Mouse (Mus musculus) spleen, adult 18-20 months (tissue): ENCODE measurements around the gene Hist1h4h.

ENCODE experiments used
- DNase-seq, 2 experiments: peaks; one replicate each; pipeline ENCODE4 v3.0.0; 2022; ENCODE audit warnings: mixed read lengths in 2 of 2

Gene Hist1h4h

GRCm38 (mm10) chr13:23530901-23531875, at the start of gene Hist1h4h:
Hist1h4h (plus strand) TSS chr13:23531050.
- peak; percentile 91 to 93 for DNase-seq

DNA sequence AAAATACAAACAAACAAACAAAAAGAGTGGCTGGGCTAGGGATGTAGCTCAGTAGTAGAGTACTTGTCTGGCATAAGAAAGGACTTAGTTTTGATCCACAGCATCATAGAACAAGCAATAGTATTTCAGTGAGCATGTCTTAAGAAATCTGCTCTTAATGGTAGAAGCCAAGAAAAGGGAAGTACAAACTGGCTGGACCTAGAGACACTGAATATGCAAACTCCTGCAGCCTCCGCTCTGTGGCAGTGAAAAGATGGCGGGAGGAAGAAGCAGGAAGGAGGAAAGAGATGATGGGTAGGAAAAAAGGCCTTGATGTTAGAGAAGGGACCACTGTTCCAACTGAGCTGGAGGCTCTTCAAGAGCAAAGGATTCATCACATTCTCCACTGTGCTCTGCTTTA, 47.7 kb upstream of the Hist1h4h start:
- no peak for DNase-seq

DNA sequence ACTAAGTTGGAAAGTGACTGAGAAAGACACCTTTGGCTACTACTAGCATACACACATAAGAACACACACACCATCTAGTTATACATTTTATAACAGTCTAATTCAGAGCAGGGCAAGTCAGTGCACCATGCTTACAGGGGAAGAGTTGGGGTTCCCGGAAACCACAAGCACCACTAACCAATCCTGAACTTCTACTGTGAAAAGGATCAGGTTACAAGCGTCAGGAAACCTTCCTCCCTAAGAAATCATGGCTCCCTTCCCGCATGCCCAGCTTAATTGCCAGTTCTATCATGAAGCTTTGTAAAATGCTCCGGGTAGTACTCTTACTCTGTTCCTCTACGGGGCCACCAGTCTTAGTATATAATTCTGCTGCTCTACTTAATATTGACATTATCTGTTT, 45.6 kb upstream of the Hist1h4h start:
- no peak for DNase-seq

DNA sequence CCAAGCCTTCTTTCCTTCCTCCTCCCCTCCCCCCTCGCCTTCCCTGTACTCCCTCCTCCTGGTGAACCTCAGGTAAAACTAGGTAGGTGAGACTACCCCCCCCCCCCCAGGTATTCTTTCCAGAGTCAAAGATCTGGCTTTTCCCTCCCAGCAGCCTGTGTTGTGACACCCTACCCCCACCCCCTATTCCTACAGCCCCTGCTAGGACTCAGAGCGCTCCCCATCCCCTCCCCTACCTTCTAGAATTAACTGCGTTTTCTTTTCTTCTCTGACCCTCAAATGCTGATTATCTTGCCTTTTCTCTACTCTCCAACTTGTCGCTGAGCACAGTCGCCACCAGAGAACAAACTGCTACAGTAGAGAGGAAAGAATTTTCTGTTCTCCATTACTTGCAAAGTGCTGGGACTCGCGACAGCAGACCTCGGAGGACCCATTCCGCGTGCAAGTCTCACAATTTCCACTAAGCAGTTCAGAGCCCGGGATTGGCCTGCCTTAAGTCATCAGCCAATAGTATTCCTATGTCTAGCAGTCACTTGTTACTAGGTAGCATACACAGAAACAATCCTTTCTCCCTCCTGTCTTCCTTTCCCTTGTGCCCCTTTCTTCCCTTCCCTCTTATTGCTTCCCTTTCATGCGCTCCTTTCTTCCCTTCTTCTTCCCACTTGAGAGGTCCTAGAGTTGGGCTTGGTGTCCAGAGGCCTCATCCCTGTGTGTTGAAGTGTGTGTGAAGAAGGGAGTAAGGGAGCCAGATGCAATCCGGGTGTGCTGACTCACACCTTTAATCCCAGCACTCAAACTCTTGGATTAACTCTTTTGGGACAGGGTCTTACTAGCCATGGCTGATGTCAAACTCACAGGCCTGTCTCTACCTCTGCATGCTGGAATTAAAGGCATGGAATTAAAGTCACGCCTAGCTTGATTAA, 42.2 kb upstream of the Hist1h4h start, which contains the start of gene Btn2a2:
Gene Btn2a2, minus strand, starts transcription at position 458 of the 923 bp plus-strand sequence.
- DNase-seq: peak; percentile 26 to 30

DNA sequence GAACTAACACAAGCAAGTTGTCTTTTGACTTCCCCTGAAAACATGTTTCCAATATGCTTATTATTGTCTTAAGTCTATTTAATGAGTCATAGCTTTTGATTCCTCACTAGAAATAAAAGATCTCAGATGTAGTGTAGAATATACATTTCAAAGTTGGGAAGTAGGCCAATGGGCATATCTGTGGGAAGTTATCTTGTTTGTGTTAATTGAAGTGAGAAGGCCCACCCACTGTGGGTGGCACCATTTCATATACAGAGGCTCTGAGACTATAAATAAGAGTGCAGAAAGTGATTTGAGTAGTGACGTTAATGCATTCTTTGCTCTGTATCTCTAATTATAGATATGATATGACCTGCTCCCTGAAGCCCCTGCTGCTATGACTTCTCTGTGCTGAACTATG, 40.0 kb upstream of the Hist1h4h start:
- DNase-seq: no peak

DNA sequence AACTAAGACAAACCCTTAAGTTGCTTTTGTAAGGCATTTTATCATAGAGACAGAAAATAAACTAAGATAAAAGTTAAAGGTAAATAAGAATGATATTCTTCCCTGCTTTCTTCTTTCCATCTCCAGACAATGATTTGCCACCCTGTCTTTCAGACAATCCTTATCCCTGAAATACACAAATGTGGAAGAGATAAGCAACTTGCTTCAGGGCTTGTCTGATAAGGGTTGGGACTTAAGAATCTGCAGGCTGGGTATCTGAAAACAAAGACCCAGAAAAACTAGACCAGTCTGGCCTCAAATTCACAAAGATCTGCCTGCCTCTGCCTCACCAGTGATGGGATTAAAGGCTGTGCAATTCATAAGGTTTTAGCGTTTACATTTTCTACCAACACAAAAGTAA, 39.6 kb upstream of the Hist1h4h start:
- no peak for DNase-seq

DNA sequence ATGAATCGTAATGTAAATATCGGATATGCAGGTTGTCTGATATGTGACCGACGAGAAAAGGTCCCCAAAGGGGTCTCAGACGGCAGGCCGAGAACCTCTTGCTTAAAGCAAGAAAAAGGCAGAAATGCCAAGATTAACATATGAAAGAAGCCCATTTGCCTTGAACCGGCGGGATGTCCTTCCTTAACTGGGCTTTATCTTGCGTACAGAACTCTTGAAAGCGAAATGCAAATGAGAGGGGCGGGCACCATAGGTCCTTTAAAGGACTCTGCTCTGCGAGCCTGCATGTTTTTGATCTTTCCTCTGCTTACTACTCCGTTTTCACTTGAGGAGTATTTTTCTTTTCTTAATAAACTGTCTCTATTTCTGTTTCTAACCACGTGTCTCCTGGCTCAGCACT, 38.9 kb upstream of the Hist1h4h start:
- no peak for DNase-seq

- no peak for DNase-seq
Observed at GRCm38 (mm10) chr13:23495526-23495925, 35.3 kb upstream of the Hist1h4h start.

DNA sequence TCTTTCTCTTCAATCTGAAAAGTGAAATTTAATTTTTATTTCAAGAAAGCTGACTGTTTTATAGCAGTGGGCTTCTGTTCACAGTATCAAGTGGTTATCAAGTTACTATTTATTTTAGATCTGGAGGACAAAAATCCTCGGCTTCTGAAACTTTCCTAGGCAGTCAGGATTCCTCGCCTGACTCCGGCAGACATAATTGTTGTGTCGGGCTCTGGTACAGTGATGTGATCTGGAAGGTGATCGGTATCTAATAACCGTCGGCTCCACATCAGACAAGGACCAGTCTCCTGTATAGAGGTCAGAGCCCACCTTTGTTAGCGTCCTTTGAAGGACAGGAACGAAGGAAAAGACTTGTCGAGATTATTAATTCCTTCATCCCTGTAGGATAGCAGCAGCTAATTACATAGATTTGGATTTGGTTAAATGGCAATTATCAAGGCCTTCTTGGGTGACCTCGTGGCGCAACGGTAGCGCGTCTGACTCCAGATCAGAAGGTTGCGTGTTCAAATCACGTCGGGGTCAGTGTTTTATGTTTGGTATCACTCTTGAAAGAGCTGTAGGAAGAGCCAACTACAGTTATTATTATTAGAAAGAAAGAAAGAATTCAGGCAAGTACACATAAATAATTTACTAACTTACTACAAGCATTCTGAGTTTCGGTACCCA, 33.1 kb upstream of the Hist1h4h start:
- DNase-seq: no peak

DNA sequence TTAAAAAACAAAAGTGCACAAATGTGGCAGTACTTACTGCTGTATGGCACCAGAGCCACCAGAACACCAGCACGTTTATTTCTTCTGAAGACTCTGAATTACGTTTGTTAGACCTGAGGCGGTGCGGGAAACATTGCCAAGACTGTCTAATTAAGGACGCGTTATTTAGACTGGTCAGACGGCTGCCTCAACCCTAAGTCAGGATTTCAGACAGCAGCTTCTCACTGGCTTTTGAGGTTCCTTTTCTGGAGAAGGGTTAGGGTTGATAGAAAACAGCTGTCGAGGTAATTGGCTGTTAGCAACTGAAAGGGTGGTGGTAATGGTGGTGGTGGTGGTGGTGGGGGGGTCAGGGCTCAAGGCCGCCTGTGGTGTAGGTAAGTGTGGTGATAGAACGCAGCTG, 32.2 kb upstream of the Hist1h4h start:
- no peak for DNase-seq

DNA sequence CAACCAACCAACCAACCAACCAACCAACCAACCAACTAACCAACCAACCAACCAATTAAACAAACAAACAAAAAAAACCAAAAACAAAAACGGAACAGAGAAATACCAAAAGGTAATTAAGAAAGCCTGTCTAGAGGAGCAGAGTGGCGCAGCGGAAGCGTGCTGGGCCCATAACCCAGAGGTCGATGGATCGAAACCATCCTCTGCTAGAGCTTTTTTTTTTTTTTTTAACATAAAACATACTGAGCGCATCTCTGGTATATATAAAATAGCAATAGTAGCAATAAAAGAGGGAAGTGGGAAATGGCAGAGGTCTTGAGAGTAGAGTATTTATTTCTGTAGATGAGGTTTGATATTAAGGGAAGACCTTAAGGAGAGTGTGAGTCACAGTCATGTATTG, 30.9 kb upstream of the Hist1h4h start:
- DNase-seq: no peak

DNA sequence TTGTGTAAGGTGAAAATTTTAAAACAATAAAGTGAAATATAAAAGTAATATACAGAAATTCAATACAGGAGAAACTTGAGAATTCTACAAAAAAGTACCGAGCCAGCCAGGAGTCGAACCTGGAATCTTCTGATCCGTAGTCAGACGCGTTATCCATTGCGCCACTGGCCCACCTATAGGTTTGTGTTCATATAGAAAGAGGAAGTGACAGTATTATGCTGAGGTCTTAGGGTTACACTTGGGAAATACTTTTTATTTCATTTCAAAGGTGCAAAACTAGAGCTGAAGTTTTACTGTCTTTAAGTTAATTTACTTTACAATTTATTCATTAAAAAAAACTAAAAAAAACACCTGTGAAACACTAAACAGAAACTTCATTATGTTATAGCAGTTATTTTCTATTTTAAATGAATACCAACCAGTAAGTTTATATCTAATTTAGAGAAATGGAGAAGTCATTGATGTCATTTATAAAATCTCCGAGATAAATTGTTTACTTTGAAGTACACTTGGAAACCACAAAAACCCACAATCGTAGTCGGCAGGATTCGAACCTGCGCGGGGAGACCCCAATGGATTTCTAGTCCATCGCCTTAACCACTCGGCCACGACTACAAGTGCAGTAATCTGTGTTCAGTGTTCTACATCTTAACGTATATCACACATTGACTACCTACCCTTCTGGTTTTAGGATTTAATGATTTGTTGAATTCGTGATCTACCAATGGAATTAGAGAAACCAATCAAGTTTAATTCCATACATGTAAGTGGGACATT, 30.2 kb upstream of the Hist1h4h start:
- DNase-seq: peak; percentile 17 to 29

- no peak for DNase-seq
Observed at GRCm38 (mm10) chr13:23501511-23501910, 29.3 kb upstream of the Hist1h4h start.

DNA sequence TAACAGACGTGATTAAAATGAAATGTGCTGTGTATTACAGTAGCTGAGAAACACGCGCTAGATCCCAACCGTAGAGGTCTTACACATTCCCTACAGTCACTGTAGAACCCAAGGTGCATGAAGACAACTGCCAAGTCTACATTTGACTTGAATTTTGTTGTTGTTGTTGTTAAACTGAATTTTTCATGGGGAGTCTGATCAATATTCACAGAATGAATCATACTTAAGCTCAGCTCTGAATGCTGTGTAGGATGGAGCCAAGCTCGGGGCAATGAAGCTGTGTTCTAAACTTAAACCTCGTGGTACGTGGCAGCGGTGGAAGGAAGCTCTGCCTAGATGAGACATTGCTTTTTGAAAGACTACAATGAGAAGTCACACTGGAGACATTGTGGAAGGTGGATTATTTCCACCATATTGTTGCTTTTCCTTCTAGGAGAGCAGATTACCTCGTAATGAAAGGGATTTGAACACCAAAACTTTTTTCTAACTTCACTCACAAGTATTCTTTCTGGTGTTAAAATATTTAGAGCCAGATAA, 28.8 kb upstream of the Hist1h4h start:
- DNase-seq: no peak

- no peak for DNase-seq
Observed at GRCm38 (mm10) chr13:23502916-23503315, 27.9 kb upstream of the Hist1h4h start.

DNA sequence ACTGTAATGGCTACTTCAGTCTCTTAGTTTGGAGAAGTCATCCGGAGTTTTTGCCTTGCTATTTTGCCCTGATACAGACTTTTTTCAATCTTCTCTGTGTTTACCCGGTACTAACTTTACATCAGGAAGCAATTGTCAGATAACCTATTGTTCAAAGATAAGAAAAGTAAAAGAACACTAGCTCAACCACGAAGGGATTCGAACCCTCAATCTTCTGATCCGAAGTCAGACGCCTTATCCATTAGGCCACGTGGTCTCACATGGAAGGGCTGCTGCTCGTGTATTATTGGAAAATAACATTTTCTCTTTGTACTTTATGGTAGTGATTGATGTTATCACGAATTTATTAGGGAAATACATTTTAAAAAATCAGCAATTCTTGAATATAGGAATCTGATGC, 27.1 kb upstream of the Hist1h4h start:
- peak in 1 of 2 experiments; percentile 27 for DNase-seq

GRCm38 (mm10) chr13:23505662-23506345, 25.0 kb upstream of the Hist1h4h start:
- no peak for DNase-seq

GRCm38 (mm10) chr13:23506351-23506750, 24.5 kb upstream of the Hist1h4h start:
- peak; percentile 15 to 40 for DNase-seq

DNA sequence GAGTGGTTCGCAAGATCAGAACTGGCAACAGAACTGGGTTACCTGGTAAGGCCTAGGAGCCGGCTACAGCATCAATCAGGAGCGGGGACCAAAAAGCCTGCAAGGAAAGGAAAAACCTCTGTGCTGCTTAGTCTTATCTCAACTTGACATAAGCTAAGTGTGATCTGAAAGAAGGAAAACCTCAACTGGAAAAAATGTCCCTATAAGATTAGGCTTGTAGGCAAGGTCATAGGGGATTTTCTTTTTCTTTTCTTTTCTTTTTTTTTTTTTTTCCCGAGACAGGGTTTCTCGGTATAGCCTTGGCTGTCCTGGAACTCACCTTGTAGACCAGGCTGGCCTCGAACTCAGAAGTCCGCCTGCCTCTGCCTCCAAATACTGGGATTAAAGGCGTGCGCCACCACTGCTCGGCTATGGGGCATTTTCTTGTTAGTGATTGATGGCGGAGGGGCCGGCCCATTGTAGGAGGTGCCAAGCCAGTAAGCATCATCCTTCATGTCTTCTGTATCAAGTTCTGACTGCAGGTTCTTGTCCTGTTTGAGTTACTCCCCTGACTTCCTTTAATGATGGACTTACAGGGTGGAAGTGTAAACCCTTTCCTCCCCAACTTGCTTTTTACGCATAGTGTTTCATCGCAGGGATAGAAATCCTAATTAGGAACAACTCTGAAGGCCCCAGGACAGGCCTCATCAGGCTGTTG, 23.9 kb upstream of the Hist1h4h start:
- DNase-seq: no peak

GRCm38 (mm10) chr13:23510127-23510526, 20.7 kb upstream of the Hist1h4h start:
- no peak for DNase-seq
